17 mouse cellular contexts compared by ENCODE assay signal in the genomic region with DNA sequence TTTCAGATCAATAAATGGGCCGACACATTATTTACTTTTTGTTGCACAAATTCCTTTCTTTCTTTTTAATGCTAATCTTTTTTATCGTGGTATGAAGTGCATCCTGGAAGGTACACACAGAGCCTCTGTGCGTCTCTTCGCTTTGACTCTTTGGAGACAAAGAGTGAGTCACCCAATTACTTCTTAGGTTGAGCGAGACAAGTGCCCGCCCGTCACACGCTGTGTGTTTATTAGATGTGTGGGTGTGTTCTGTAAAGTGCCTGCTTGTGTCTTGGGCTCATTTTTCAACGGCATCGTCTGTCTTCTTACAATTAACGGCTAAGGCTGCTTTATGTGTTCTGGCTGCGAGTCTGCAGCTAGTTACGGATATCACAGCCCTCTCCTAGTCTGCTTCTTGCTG. TPM values are rescaled to one million over a fixed set of nuclear protein-coding genes. Genes with fewer than 3 reads are reported as not detected.
DNase-seq lines count a peak whose midpoint lies in the region; ATAC-seq and TF ChIP-seq lines count a peak whose summit lies in the region.
"Had no signal": no experiment of that assay in that cellular context is flagged by ENCODE, and none has a peak within 500 bp of the region (broad histone marks: within the 10 kb centered on the region; RNA-seq: fewer than 3 reads in every experiment).

No protein-coding gene starts in this region.

- 18% methylated on average over 13 of the region's 13 CpGs for WGBS in intestine, embryonic 14.5 days
- 18% methylated on average over 13 of the region's 13 CpGs for WGBS in intestine, embryonic 16.5 days
- WGBS in neural tube, embryonic 11.5 days: 49% methylated on average over 13 of the region's 13 CpGs
- 12% methylated on average over 13 of the region's 13 CpGs for WGBS in forebrain, embryonic 14.5 days
- WGBS in neural tube, embryonic 14.5 days: 12% methylated on average over 13 of the region's 13 CpGs
- WGBS in thymus, adult 2 months: 76% methylated on average over 13 of the region's 13 CpGs

- no peak for DNase-seq in intestine, embryonic 14.5 days (ENCODE audit: low spot score)
- no peak for DNase-seq in neural tube, embryonic 11.5 days (ENCODE audit: low spot score)
- no peak for DNase-seq in neural tube, embryonic 10.5 days (ENCODE audit: extremely low spot score, low spot score)
- DNase-seq in forebrain, embryonic 14.5 days (ENCODE audit: low spot score): peak; percentile 45
- no peak for DNase-seq in thymus, adult 2 months
- DNase-seq: cerebellum, adult 2 months; gastrocnemius, postnatal 14 days; heart, adult 2 months; kidney, postnatal 4 days; liver; liver, postnatal 0 days; thymus, postnatal 14 days had no signal

- peaks cover 6% of the 10 kb centered on the region for H3K4me1 ChIP-seq in intestine, embryonic 14.5 days (replicated peaks; ENCODE audit: control insufficient read depth, insufficient read depth, low read length)
- H3K4me1 ChIP-seq in intestine, embryonic 16.5 days (ENCODE audit: control insufficient read depth, insufficient read depth, low read length): no peaks in the 10 kb centered on the region
- no peaks in the 10 kb centered on the region for H3K4me1 ChIP-seq in neural tube, embryonic 11.5 days (ENCODE audit: control insufficient read depth, insufficient read depth, low read length)
- H3K4me1 ChIP-seq in forebrain, embryonic 14.5 days (ENCODE audit: control insufficient read depth, insufficient read depth, low read length): no peaks in the 10 kb centered on the region
- peaks cover 7% of the 10 kb centered on the region; the same call in 1 of the 2 replicates for H3K4me1 ChIP-seq in neural tube, embryonic 14.5 days (ENCODE audit: control insufficient read depth, insufficient read depth, low read length)
- H3K4me1 ChIP-seq in thymus, adult 2 months (replicated peaks; ENCODE audit: control insufficient read depth, insufficient read depth, low read length): no peaks in the 10 kb centered on the region; the same call in 1 of the 2 replicates
- H3K4me1 ChIP-seq: embryonic facial prominence, embryonic 10.5 days had no signal

- no peaks in the 10 kb centered on the region for H3K9me3 ChIP-seq in intestine, embryonic 14.5 days (ENCODE audit: control insufficient read depth, low read length)
- H3K9me3 ChIP-seq in intestine, embryonic 16.5 days (ENCODE audit: control insufficient read depth, low read length): no peaks in the 10 kb centered on the region
- no peaks in the 10 kb centered on the region for H3K9me3 ChIP-seq in neural tube, embryonic 11.5 days (ENCODE audit: control insufficient read depth, low read length)
- H3K9me3 ChIP-seq in forebrain, embryonic 14.5 days (replicated peaks; ENCODE audit: control insufficient read depth, low read length): no peaks in the 10 kb centered on the region
- H3K9me3 ChIP-seq in neural tube, embryonic 14.5 days (ENCODE audit: control insufficient read depth, low read length): no peaks in the 10 kb centered on the region
- H3K9me3 ChIP-seq: embryonic facial prominence, embryonic 10.5 days had no signal

- no peak overlapping the region for H3K4me3 ChIP-seq in intestine, embryonic 14.5 days (ENCODE audit: low read depth, low read length)
- H3K4me3 ChIP-seq in intestine, embryonic 16.5 days (ENCODE audit: low read length): no peak overlapping the region
- no peak overlapping the region for H3K4me3 ChIP-seq in neural tube, embryonic 11.5 days (ENCODE audit: low read depth, low read length)
- no peak overlapping the region for H3K4me3 ChIP-seq in forebrain, embryonic 14.5 days (ENCODE audit: low read depth, low read length)
- no peak overlapping the region for H3K4me3 ChIP-seq in neural tube, embryonic 14.5 days (ENCODE audit: low read depth, low read length)
- no peak overlapping the region for H3K4me3 ChIP-seq in thymus, adult 2 months (ENCODE audit: control insufficient read depth, insufficient read depth, low read length)
- H3K4me3 ChIP-seq: embryonic facial prominence, embryonic 10.5 days; heart, adult 2 months had no signal

- 0 out of 2 replicates have a peak overlapping the region, but pooled peaks have one; percentile 2 for H3K4me2 ChIP-seq in intestine, embryonic 14.5 days (ENCODE audit: low read length)
- no peak overlapping the region for H3K4me2 ChIP-seq in intestine, embryonic 16.5 days (ENCODE audit: low read depth, low read length)
- peak overlapping the region; percentile 5; the same call in 1 of the 2 replicates for H3K4me2 ChIP-seq in neural tube, embryonic 11.5 days (ENCODE audit: low read depth)
- H3K4me2 ChIP-seq in forebrain, embryonic 14.5 days (ENCODE audit: low read length): no peak overlapping the region
- 0 out of 2 replicates have a peak overlapping the region, but pooled peaks have one; percentile 33 for H3K4me2 ChIP-seq in neural tube, embryonic 14.5 days (ENCODE audit: low read depth, low read length)

- H3K27ac ChIP-seq in intestine, embryonic 14.5 days (ENCODE audit: low read depth): no peak overlapping the region
- no peak overlapping the region for H3K27ac ChIP-seq in intestine, embryonic 16.5 days (ENCODE audit: low read length)
- no peak overlapping the region for H3K27ac ChIP-seq in neural tube, embryonic 11.5 days (ENCODE audit: low read depth, low read length)
- H3K27ac ChIP-seq in forebrain, embryonic 14.5 days (ENCODE audit: low read depth, low read length): no peak overlapping the region
- H3K27ac ChIP-seq in neural tube, embryonic 14.5 days (ENCODE audit: low read depth, low read length): no peak overlapping the region
- no peak overlapping the region for H3K27ac ChIP-seq in thymus, adult 2 months (ENCODE audit: control insufficient read depth, insufficient read depth, low read length)
- H3K27ac ChIP-seq: embryonic facial prominence, embryonic 10.5 days; heart, adult 2 months had no signal

- 0 out of 2 replicates have a peak, but pooled peaks cover 2% of the 10 kb centered on the region for H3K27me3 ChIP-seq in intestine, embryonic 14.5 days (replicated peaks; ENCODE audit: control insufficient read depth, insufficient read depth, low read length)
- H3K27me3 ChIP-seq in intestine, embryonic 16.5 days (replicated peaks; ENCODE audit: control insufficient read depth, insufficient read depth, low read length): no peaks in the 10 kb centered on the region
- no peaks in the 10 kb centered on the region for H3K27me3 ChIP-seq in neural tube, embryonic 11.5 days (ENCODE audit: control insufficient read depth, insufficient read depth, low read length)
- no peaks in the 10 kb centered on the region for H3K27me3 ChIP-seq in forebrain, embryonic 14.5 days (replicated peaks; ENCODE audit: control insufficient read depth, insufficient read depth, low read length)
- no peaks in the 10 kb centered on the region for H3K27me3 ChIP-seq in neural tube, embryonic 14.5 days (ENCODE audit: control insufficient read depth, insufficient read depth, low read length)
- no peaks in the 10 kb centered on the region for H3K27me3 ChIP-seq in thymus, adult 2 months (ENCODE audit: control insufficient read depth, insufficient read depth, low read length)

- no peak overlapping the region for H3K9ac ChIP-seq in intestine, embryonic 14.5 days (ENCODE audit: low read length)
- no peak overlapping the region for H3K9ac ChIP-seq in intestine, embryonic 16.5 days (ENCODE audit: low read depth, low read length)
- no peak overlapping the region for H3K9ac ChIP-seq in neural tube, embryonic 11.5 days (ENCODE audit: low read length)
- H3K9ac ChIP-seq in forebrain, embryonic 14.5 days (ENCODE audit: low read length): peak overlapping the region; percentile 6; the same call in 1 of the 2 replicates
- no peak overlapping the region for H3K9ac ChIP-seq in neural tube, embryonic 14.5 days (replicated peaks; ENCODE audit: low read depth, low read length)
- H3K9ac ChIP-seq: liver, postnatal 0 days had no signal

- no peak for TF ChIP-seq POLR2A in thymus, adult 2 months (IDR thresholded peaks at IDR 0.05; ENCODE audit: control insufficient read depth, extremely low read depth, insufficient read depth, low read length, poor library complexity)

- no peak for TF ChIP-seq CTCF in thymus, adult 2 months (IDR thresholded peaks at IDR 0.05; ENCODE audit: borderline replicate concordance, control insufficient read depth, extremely low read depth, insufficient read depth, low read length, poor library complexity)

- H3K36me3 ChIP-seq in intestine, embryonic 14.5 days (ENCODE audit: control insufficient read depth, insufficient read depth, low read length): no peaks in the 10 kb centered on the region
- H3K36me3 ChIP-seq in intestine, embryonic 16.5 days (ENCODE audit: control insufficient read depth, insufficient read depth, low read length): no peaks in the 10 kb centered on the region
- H3K36me3 ChIP-seq in neural tube, embryonic 11.5 days (ENCODE audit: control insufficient read depth, insufficient read depth, low read length): no peaks in the 10 kb centered on the region
- H3K36me3 ChIP-seq in forebrain, embryonic 14.5 days (ENCODE audit: control insufficient read depth, insufficient read depth, low read length): no peaks in the 10 kb centered on the region
- H3K36me3 ChIP-seq in neural tube, embryonic 14.5 days (ENCODE audit: control insufficient read depth, insufficient read depth, low read length): no peaks in the 10 kb centered on the region
- no peaks in the 10 kb centered on the region for H3K36me3 ChIP-seq in thymus, adult 2 months (ENCODE audit: control insufficient read depth, insufficient read depth, low read length)
- H3K36me3 ChIP-seq: embryonic facial prominence, embryonic 10.5 days had no signal

- no peak for ATAC-seq in intestine, embryonic 14.5 days (replicated peaks; ENCODE audit: low FRiP score, low TSS enrichment, low read depth)
- no peak for ATAC-seq in intestine, embryonic 16.5 days
- no peak for ATAC-seq in neural tube, embryonic 11.5 days (ENCODE audit: insufficient read depth, low FRiP score, low TSS enrichment)
- ATAC-seq in forebrain, embryonic 14.5 days: no peak
- ATAC-seq in neural tube, embryonic 14.5 days (ENCODE audit: low read depth): 0 out of 2 replicates have a peak, but pooled peaks have one; percentile 31
- ATAC-seq: liver, postnatal 0 days; midbrain, embryonic 16.5 days had no signal

RNA-seq across cellular contexts. Expression of gene Gjb5, which starts 31.7 kb away (rescaled TPM):
- 0.37 and 0.38 TPM in 2 replicates for polyA plus RNA-seq in intestine, embryonic 14.5 days (2014; fragmentation: Nextera tagmentation; extraction: Ambion mirVana)
- polyA plus RNA-seq in intestine, embryonic 16.5 days (2015; fragmentation: Nextera tagmentation; extraction: Ambion mirVana): 0.73 and 0.88 TPM in 2 replicates
- polyA plus RNA-seq in neural tube, embryonic 11.5 days (2014; fragmentation: Nextera tagmentation; extraction: Ambion mirVana): 1.2 and 1.4 TPM in 2 replicates
- 0.10 and 0.21 TPM in 2 replicates for polyA plus RNA-seq in forebrain, embryonic 14.5 days (2014; fragmentation: Nextera tagmentation; extraction: Ambion mirVana)
- 0.21 TPM in 1 of 2 replicates, not detected in the other for polyA plus RNA-seq in neural tube, embryonic 14.5 days (2014; fragmentation: Nextera tagmentation; extraction: Ambion mirVana)
- polyA plus RNA-seq in thymus, adult 2 months (2012; rRNA removed): 0.27 and 0.78 TPM in 2 replicates
- polyA plus RNA-seq: spleen, adult 2 months had no signal

RNA-seq across cellular contexts. Expression of gene Gjb4, which starts 35.8 kb away (rescaled TPM):
- not detected in 2 replicates for polyA plus RNA-seq in intestine, embryonic 14.5 days (2014; fragmentation: Nextera tagmentation; extraction: Ambion mirVana)
- polyA plus RNA-seq in intestine, embryonic 16.5 days (2015; fragmentation: Nextera tagmentation; extraction: Ambion mirVana): 0.09 TPM in 1 of 2 replicates, not detected in the other
- not detected in 2 replicates for polyA plus RNA-seq in neural tube, embryonic 11.5 days (2014; fragmentation: Nextera tagmentation; extraction: Ambion mirVana)
- not detected in 2 replicates for polyA plus RNA-seq in forebrain, embryonic 14.5 days (2014; fragmentation: Nextera tagmentation; extraction: Ambion mirVana)
- not detected in 2 replicates for polyA plus RNA-seq in neural tube, embryonic 14.5 days (2014; fragmentation: Nextera tagmentation; extraction: Ambion mirVana)
- 0.47 and 0.49 TPM in 2 replicates for polyA plus RNA-seq in thymus, adult 2 months (2012; rRNA removed)
- polyA plus RNA-seq: embryonic facial prominence, embryonic 10.5 days; liver, postnatal 0 days; spleen, adult 2 months had no signal

RNA-seq across cellular contexts. Expression of gene Gjb3, which starts 59.0 kb away (rescaled TPM):
- polyA plus RNA-seq in intestine, embryonic 14.5 days (2014; fragmentation: Nextera tagmentation; extraction: Ambion mirVana): 1.9 and 2.9 TPM in 2 replicates
- 3.9 and 5.6 TPM in 2 replicates for polyA plus RNA-seq in intestine, embryonic 16.5 days (2015; fragmentation: Nextera tagmentation; extraction: Ambion mirVana)
- 2.4 and 2.5 TPM in 2 replicates for polyA plus RNA-seq in neural tube, embryonic 11.5 days (2014; fragmentation: Nextera tagmentation; extraction: Ambion mirVana)
- not detected in 2 replicates for polyA plus RNA-seq in forebrain, embryonic 14.5 days (2014; fragmentation: Nextera tagmentation; extraction: Ambion mirVana)
- polyA plus RNA-seq in neural tube, embryonic 14.5 days (2014; fragmentation: Nextera tagmentation; extraction: Ambion mirVana): 0.20 TPM in 1 of 2 replicates, not detected in the other
- polyA plus RNA-seq in thymus, adult 2 months (2012; rRNA removed): 1.8 and 2.0 TPM in 2 replicates

Comparison
In these comparisons a context has a peak if more than half of its experiments do, and no peak if none do; other contexts are left out.
1. H3K4me2 ChIP-seq: peak in intestine, embryonic 14.5 days (single experiment), neural tube, embryonic 11.5 days (single experiment) and neural tube, embryonic 14.5 days (single experiment); none in intestine, embryonic 16.5 days (single experiment) and forebrain, embryonic 14.5 days (single experiment).